Mouse (Mus musculus) liver, embryonic 14.5 days (tissue): ENCODE measurements at regions not wholly inside any gene's neighbourhood (a gene's known extent, or its start where the extent isn't known, plus 50 kb on each side); places are given as distances from the start of the nearest gene placed in this dataset.

Source experiments
- ATAC-seq: fragments of 200-750 bp; cut with Nextera tagmentation; 2 replicates; pipeline ENCODE4 v1.8.0; 2017; ENCODE audit warnings: moderate number of reproducible peaks, mild to moderate bottlenecking, moderate library complexity; ENCODE audit not compliant: insufficient read depth
- DNase-seq, 3 experiments: peaks; one replicate each; pipeline ENCODE4 v3.0.0-alpha.2; 2012 to 2013; ENCODE audit warnings: low read depth in 3 of 3, low spot score in 3 of 3
- H3K27ac ChIP-seq: fragments of 300-500 bp; sonication (generic); 2 replicates; pipeline ENCODE4 v1.5.1; 2014; ENCODE audit warnings: moderate library complexity, mild to moderate bottlenecking, control low read depth, inconsistent platforms
- H3K27me3 ChIP-seq: fragments of 300-500 bp; sonication (generic); 2 replicates; pipeline ENCODE4 v1.6.1; 2014; ENCODE audit warnings: mild to moderate bottlenecking, low read length, moderate library complexity; ENCODE audit not compliant: control insufficient read depth, insufficient read depth
- H3K36me3 ChIP-seq: fragments of 300-500 bp; sonication (generic); replicated peaks from 2 replicates; pipeline ENCODE4 v1.6.1; 2014; ENCODE audit warnings: low read depth; ENCODE audit not compliant: control insufficient read depth, insufficient read depth
- H3K4me1 ChIP-seq, 2 experiments: fragments of 200-500 bp in 1 of 2; fragments of 300-500 bp in 1 of 2; sonication (generic) in 1 of 2; replicated peaks; 2 replicates each; pipeline ENCODE4 v1.6.1; 2012 to 2014; ENCODE audit warnings: antibody characterized with exemption in 1 of 2, inconsistent platforms in 1 of 2, low read length in 1 of 2; ENCODE audit not compliant: control insufficient read depth in 2 of 2, insufficient read depth in 2 of 2
- H3K4me2 ChIP-seq: fragments of 300-500 bp; sonication (generic); 2 replicates; pipeline ENCODE4 v1.6.1; 2014; ENCODE audit warnings: low read depth, mild to moderate bottlenecking, control low read depth, moderate library complexity
- H3K4me3 ChIP-seq, 2 experiments: fragments of 200-500 bp in 1 of 2; fragments of 300-500 bp in 1 of 2; sonication (generic) in 1 of 2; 2 replicates each; pipeline ENCODE4 v1.5.1; 2012 to 2014; ENCODE audit warnings: low read depth in 2 of 2, low read length in 2 of 2, mild to moderate bottlenecking in 2 of 2, control low read depth in 1 of 2, inconsistent platforms in 1 of 2, moderate library complexity in 1 of 2; ENCODE audit not compliant: insufficient read depth in 1 of 2
- H3K9ac ChIP-seq: fragments of 300-500 bp; sonication (generic); replicated peaks from 2 replicates; pipeline ENCODE4 v1.6.1; 2014; ENCODE audit warnings: mild to moderate bottlenecking, control low read depth, moderate library complexity
- H3K9me3 ChIP-seq: fragments of 300-500 bp; sonication (generic); 2 replicates; pipeline ENCODE4 v1.6.1; 2016; ENCODE audit warnings: low read length, mixed read lengths; ENCODE audit not compliant: control insufficient read depth
- CTCF ChIP-seq: IDR thresholded peaks from 2 replicates; pipeline ENCODE4 v1.5.1; 2016; ENCODE audit warnings: antibody characterized with exemption, low read depth, control low read depth
- EP300 ChIP-seq: IDR thresholded peaks from 2 replicates; pipeline ENCODE4 v1.6.1; 2016; ENCODE audit warnings: antibody characterized with exemption, low read depth
- WGBS: fragments of 180-500 bp; shearing (Covaris S2); extraction: QIAGEN DNeasy Blood & Tissue Kit; methylation state at CpG from one replicate; pipeline ENCODE4 v1.1.7; 2014; ENCODE audit not compliant: insufficient replicate concordance; 5-methylcytosine and 5-hydroxymethylcytosine counted together

- Histone ChIP-seq H3K27ac (no peak overlapping the region), H3K4me1 (no peaks in the 10 kb centered on the region), H3K9ac (no peak overlapping the region), H3K27me3 (no peaks in the 10 kb centered on the region), H3K4me3 (no peak overlapping the region), H3K36me3 (no peaks in the 10 kb centered on the region), H3K9me3 (no peaks in the 10 kb centered on the region), H3K4me2 (no peak overlapping the region)
- TF ChIP-seq EP300 (no peak), CTCF (no peak)
- 63% methylated on average over 9 of the region's 9 CpGs for WGBS
- DNase-seq: no peak
- ATAC-seq: no peak
Measured at GRCm38 (mm10) chr10:7268386-7269033, 56.5 kb upstream of the Cnksr3 start.

DNA sequence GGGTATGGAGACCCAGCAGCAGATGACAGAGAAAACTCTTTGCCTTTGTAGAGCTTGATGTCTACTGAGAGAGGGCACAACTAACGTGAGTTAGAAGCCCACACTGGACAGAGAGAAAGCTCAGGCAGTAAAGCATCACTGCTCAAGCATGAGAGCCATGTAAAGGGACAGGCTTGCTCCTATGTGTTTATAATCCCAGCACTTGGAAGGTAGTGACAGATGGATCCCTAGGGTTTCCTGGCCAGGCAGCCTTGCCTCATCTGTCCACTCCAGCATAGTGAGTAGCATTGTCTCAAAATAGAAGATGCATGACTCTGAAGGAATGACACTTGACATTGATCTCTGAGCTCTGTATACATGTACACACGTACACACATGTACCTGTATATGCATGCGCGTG lies 55.9 kb upstream of the Cnksr3 start:
- Histone ChIP-seq H3K9ac (no peak overlapping the region), H3K36me3 (no peaks in the 10 kb centered on the region), H3K4me3 (no peak overlapping the region), H3K4me1 (no peaks in the 10 kb centered on the region), H3K9me3 (no peaks in the 10 kb centered on the region), H3K4me2 (no peak overlapping the region), H3K27me3 (no peaks in the 10 kb centered on the region), H3K27ac (no peak overlapping the region)
- TF ChIP-seq EP300 (no peak), CTCF (no peak)
- DNase-seq: no peak
- 72% methylated on average over 4 of the region's 4 CpGs for WGBS
- ATAC-seq: no peak

- no peak for ATAC-seq
- 60% methylated on average over 4 of the region's 4 CpGs for WGBS
- Histone ChIP-seq H3K27ac (no peak overlapping the region), H3K4me1 (no peaks in the 10 kb centered on the region), H3K36me3 (no peaks in the 10 kb centered on the region), H3K27me3 (no peaks in the 10 kb centered on the region), H3K4me3 (no peak overlapping the region), H3K9me3 (no peaks in the 10 kb centered on the region), H3K9ac (no peak overlapping the region), H3K4me2 (no peak overlapping the region)
- no peak for DNase-seq
- TF ChIP-seq EP300 (no peak), CTCF (no peak)
Measured at GRCm38 (mm10) chr10:7267106-7267505, 55.1 kb upstream of the Cnksr3 start.

GRCm38 (mm10) chr10:7265412-7265811 lies 53.4 kb upstream of the Cnksr3 start:
- ATAC-seq: no peak
- Histone ChIP-seq H3K36me3 (no peaks in the 10 kb centered on the region), H3K4me2 (no peak overlapping the region), H3K27me3 (no peaks in the 10 kb centered on the region), H3K4me1 (no peaks in the 10 kb centered on the region), H3K4me3 (no peak overlapping the region), H3K27ac (no peak overlapping the region), H3K9me3 (no peaks in the 10 kb centered on the region), H3K9ac (no peak overlapping the region)
- 49% methylated on average over 9 of the region's 9 CpGs for WGBS
- DNase-seq: no peak
- TF ChIP-seq EP300: no peak
- TF ChIP-seq CTCF: no peak

- H3K4me2 ChIP-seq: no peak overlapping the region
- ATAC-seq: no peak
- 65% methylated on average over 4 of the region's 4 CpGs for WGBS
Measured at GRCm38 (mm10) chr10:7264721-7265120, 52.7 kb upstream of the Cnksr3 start.

More at GRCm38 (mm10) chr10:7264721-7265120, 52.7 kb upstream of the Cnksr3 start:
- DNase-seq: no peak
- Histone ChIP-seq H3K4me1 (no peaks in the 10 kb centered on the region), H3K27me3 (no peaks in the 10 kb centered on the region), H3K36me3 (no peaks in the 10 kb centered on the region), H3K9ac (no peak overlapping the region), H3K4me3 (no peak overlapping the region), H3K27ac (no peak overlapping the region), H3K9me3 (no peaks in the 10 kb centered on the region)
- no peak for TF ChIP-seq CTCF
